Mouse (Mus musculus) embryo, embryonic 10.5 days (tissue): Measurements from ENCODE around the gene Herc2.

Experiments used
- DNase-seq: peaks from one replicate; pipeline ENCODE4 v3.0.0-alpha.2; 2015; ENCODE audit warnings: low spot score

The Herc2 gene

DNA sequence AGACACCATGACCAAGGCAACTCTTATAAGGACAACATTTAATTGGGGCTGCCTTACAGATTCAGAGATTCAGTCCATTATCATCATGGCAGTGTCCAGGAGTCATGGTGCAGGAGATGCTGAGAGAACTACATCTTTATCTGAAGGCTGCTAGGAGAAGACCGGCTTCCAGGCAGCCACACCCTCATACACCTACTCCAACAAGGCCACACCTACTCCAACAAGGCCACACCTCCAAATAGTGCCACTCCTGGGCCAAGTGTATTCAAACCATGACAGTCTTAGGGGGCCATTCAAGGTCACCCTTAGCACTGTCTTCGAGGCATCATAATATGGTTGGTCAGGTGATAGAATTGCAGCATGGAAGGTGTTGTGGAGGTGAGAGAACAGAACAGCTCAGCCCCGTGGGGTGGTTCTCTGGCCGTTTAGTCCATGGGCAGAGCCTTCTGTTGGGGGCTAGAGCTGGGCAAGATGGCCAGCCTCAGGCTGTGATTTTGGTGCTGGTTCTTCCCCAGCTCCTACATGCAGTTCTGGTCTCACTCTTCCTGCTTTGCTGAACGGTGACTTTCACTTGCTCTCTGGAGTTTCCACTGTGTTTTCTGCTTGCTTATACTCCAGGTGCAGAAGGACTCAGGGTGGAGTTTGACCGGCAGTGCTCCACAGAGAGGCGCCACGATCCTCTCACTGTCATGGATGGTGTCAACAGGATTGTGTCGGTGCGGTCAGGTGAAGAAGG lies 151.7 kb downstream of the Herc2 start:
- no peak for DNase-seq

DNA sequence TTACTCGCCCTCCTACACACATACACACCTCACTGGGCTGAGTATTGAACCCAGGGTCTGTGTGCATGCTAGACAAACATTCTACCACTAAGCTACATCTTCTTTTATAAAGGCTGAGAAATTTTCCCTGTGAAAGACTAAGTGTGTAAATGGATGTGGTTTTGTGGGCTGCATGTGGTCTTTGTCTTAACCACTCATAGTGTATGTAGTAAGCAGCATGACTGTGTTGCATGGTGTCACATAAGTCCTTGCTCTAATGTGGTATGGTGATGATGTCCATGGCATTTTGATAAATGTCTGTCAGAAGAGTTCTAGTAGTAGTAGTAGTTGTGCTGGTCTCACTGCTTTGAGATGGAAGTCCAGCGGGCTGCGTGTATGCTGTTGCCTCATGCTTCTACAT lies 152.8 kb downstream of the Herc2 start:
- DNase-seq = no peak

DNA sequence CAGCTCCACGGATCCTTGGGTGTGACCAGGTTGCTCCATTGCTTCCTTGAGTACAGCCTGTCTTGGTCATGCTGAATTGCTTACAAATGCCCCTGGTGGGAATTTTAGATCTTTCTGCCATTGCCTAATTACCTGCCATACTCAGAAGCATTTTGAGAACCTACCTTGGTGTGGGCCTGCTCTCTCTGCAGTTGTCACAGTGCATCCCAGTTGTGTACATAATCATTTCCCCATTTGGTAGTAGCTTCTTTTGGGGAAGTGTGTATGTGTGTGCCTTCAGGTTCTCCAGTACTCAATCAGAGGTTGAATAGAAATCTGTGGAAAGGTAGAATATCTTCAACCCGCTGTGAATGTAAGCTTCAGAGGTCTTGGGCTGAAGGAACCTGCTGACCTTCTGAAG lies 153.3 kb downstream of the Herc2 start:
- no peak for DNase-seq

DNA sequence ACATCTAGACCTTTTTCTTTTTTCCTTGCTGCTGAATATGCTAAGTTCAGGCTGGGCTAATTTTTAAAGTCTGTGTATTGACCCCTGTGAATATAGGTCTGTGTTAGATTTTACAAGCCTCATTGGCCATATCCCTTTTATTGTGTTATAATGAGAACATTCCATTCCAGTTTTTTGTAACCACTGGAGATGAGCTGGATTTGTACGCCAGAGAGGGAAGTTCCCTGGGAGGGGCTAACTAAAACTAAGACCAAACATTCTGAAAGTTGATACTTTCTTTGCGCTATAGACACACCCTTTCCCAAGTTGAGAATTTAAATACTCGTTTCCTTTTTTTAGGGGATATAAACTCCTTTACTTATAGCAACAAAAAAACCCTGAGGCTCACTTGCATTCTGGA lies 154.9 kb downstream of the Herc2 start:
- peak; percentile 27 for DNase-seq

DNA sequence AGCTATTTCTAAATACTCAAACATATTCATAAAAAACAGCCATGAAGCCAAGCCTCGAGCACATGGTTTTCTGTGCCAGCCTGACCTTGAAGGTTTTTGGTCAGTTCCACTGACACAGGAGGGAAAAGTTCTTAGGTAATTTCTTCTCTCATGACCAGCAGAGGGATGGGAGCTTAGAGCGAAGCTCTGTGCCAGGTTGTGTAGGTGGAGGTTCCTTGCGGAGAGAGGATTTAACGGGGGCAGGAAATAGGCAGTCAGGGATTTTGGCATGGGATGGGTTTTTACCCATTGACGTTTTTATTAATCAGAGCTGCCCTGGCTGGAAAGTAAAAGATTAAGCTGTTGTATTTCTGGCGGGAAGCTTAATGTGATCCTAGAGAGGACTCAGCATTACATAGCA lies 170.8 kb downstream of the Herc2 start:
- no peak for DNase-seq

DNA sequence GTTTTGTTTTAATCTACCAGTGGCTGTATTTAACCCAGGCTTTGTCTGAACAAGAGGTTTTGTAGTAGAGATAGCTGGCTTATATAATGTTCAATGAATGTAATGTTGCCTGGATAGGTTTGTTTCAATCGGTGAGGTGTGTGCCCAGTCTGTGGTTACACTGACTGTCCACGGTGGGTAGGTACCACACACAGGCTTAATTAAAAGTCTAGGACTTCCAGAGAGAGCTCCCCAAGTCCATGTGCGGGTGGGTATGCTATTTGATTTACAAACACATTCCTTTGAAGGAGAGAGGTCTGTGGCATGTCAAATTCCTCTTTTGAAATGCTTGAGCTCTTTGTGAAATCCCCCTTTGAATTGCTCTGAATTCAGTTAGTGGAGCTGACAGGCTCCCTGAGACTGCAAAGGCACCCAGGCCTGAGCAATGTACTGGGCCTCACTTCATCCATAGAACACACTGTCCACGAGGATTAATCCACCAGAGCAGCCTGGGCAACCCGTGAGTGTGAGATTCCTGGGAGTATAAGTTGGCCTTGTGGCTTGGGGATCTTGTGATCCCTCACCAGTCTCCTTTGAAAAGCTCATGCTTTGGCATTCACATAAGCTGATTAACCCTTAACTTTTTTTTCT lies 185.9 kb downstream of the Herc2 start:
- DNase-seq = peak; percentile 24

DNA sequence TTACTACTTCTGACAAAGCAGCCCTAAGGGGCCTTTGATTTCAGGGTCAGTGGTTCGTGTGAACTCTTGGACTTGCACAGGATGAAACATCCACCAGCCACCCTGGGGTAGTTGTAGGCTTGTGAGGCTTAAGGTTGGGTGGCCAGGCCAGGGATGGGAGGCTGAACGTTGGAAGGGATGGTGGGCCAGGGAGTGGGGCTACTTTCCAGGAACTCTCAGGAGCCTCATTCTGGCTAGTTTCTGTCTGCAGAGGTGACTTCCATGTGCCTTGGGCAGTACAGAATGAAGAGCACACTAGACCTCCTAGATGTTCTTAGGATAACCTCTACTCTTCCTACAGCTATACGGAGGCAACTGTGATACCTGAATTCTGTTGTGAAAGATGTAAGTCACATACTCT lies 186.6 kb downstream of the Herc2 start:
- no peak for DNase-seq

DNA sequence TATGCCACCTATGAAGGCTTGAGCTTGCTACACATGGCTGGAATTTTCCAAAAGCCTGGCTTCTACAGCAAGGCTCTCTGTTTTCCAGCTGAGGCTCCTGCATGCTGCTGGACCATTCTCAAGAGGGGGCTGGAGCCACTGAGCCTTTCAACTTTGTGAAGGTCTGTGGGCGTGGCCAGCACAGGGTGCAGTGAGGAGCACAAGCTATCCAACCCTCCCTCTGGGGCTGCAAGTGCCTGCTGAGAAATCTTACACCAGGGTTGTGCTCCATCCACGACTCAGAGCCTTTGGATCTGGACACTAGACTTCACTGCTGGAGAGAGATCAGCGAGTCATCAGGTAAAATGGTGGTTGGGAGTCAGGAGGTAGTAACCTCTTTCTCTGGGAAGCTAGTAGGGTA lies 189.5 kb downstream of the Herc2 start, which contains the start of gene Oca2:
Oca2 (plus strand) TSS at position 218 of the 400 bp plus-strand sequence.
- peak; percentile 9 for DNase-seq

DNA sequence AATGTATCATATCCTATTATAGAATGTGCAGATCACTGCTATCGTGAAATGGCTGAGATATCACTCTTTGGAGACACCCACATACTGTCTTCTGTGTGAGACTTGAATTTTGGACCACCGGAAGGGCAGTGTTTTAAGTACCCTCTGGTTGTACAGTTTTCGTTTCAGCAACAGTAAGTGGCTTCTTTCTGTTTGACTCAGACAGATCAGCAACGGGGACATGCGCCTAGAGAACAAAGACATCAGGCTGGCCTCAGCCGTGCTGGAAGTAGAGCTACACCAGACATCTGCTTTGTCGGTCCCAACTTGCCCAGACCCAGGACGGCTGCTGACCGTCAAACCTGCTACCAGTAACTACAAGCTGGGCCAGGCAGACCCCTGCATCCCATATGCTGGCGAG lies 204.6 kb downstream of the Herc2 start:
- no peak for DNase-seq

DNA sequence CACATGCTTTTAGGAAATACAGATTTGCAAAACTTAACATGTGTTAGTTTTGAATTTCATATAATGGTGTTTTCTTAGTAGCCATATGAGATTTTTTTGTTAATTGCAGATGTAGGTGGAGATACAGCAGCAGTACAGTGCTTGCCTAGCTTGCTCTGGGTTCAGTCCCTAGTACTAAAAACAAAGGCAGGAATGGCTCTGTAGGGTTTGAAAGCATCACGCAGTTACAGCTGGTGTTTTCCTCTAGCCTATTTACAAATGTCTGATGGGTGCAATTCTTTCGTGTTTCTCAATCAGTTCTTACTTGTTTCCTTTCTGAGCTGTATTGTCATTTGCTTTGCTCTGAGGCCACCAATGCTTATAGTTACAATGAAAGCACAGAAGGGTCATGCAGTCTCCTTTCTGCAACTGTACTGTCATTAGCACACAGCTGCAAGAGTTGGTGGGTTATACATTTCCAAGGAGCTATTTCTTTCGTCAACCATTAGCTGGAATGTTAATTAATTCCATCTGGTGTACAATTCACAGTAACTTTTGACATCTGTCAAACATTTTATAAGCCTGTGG lies 208.0 kb downstream of the Herc2 start:
- DNase-seq = peak; percentile 3

DNA sequence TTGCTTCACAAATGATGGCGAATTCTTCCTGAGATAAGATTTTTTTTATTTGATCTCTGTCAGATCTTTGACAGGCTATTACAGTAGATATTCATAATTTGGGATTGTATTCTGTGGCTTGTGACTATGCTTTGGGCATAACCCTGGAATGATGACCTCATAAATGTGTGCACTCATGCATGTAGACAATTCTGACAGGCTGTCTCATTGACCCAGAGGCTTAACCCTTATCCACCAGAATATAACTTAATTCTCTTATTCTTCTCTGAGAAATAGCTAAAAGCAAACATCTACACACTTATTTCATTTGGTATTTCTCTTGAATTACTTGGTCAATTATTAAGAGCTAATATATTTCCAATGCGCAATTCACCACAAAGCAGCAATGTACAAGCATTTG lies 227.5 kb downstream of the Herc2 start:
- DNase-seq = no peak
